Mouse (Mus musculus) A20 (cell line): ENCODE measurements at regions not wholly inside any gene's neighbourhood (a gene's known extent, or its start where the extent isn't known, plus 50 kb on each side); places are given as distances from the start of the nearest gene placed in this dataset.

Experiments
- DNase-seq: peaks from one replicate; pipeline ENCODE4 v3.0.0-alpha.2; 2011; ENCODE audit warnings: low read depth, low spot score

GRCm38 (mm10) chr1:26146437-26146836 is 316.9 kb upstream of the Adgrb3 start:
- peak; percentile 17 for DNase-seq
